Mouse (Mus musculus): ENCODE measurements at regions not wholly inside any gene's neighbourhood (a gene's known extent, or its start where the extent isn't known, plus 50 kb on each side); places are given as distances from the start of the nearest gene placed in this dataset. TPM values are rescaled to one million over a fixed set of nuclear protein-coding genes. Genes with fewer than 3 reads are reported as not detected.

GRCm38 (mm10) chr13:84063406-84063805 is 158.7 kb upstream of the Tmem161b start:
- ATAC-seq (replicated peaks; ENCODE audit: insufficient number of reproducible peaks, low FRiP score, low TSS enrichment) = no peak

GRCm38 (mm10) chr13:84064291-84064940 is 157.7 kb upstream of the Tmem161b start:
- no peak overlapping the region for H3K27ac ChIP-seq (ENCODE audit: low read depth, low read length)
- no peak overlapping the region for H3K4me2 ChIP-seq
- no peak overlapping the region for H3K4me3 ChIP-seq (ENCODE audit: low read depth, low read length)
- 72% methylated on average over 5 of the region's 5 CpGs for WGBS (ENCODE audit: insufficient replicate concordance)
- no peaks in the 10 kb centered on the region for H3K36me3 ChIP-seq (ENCODE audit: control insufficient read depth, insufficient read depth, low read length)
- H3K9ac ChIP-seq (ENCODE audit: low read depth, low read length) = no peak overlapping the region
- no peaks in the 10 kb centered on the region for H3K9me3 ChIP-seq (replicated peaks; ENCODE audit: control insufficient read depth, low read length)
- no peaks in the 10 kb centered on the region for H3K4me1 ChIP-seq (ENCODE audit: control insufficient read depth, insufficient read depth, low read length)
- ATAC-seq (replicated peaks; ENCODE audit: insufficient number of reproducible peaks, low FRiP score, low TSS enrichment) = no peak
- H3K27me3 ChIP-seq (ENCODE audit: control insufficient read depth, insufficient read depth, low read length) = no peaks in the 10 kb centered on the region

More at GRCm38 (mm10) chr13:84063406-84063805, 158.7 kb upstream of the Tmem161b start:
- H3K9me3 ChIP-seq (replicated peaks; ENCODE audit: control insufficient read depth, low read length) = no peaks in the 10 kb centered on the region
- no peak overlapping the region for H3K4me3 ChIP-seq (ENCODE audit: low read depth, low read length)
- H3K4me2 ChIP-seq = no peak overlapping the region
- H3K4me1 ChIP-seq (ENCODE audit: control insufficient read depth, insufficient read depth, low read length) = no peaks in the 10 kb centered on the region
- no peaks in the 10 kb centered on the region for H3K36me3 ChIP-seq (ENCODE audit: control insufficient read depth, insufficient read depth, low read length)
- no peaks in the 10 kb centered on the region for H3K27me3 ChIP-seq (ENCODE audit: control insufficient read depth, insufficient read depth, low read length)
- 45% methylated on average over 2 of the region's 2 CpGs for WGBS (ENCODE audit: insufficient replicate concordance)
- H3K9ac ChIP-seq (ENCODE audit: low read depth, low read length) = no peak overlapping the region
- no peak overlapping the region for H3K27ac ChIP-seq (ENCODE audit: low read depth, low read length)

DNA sequence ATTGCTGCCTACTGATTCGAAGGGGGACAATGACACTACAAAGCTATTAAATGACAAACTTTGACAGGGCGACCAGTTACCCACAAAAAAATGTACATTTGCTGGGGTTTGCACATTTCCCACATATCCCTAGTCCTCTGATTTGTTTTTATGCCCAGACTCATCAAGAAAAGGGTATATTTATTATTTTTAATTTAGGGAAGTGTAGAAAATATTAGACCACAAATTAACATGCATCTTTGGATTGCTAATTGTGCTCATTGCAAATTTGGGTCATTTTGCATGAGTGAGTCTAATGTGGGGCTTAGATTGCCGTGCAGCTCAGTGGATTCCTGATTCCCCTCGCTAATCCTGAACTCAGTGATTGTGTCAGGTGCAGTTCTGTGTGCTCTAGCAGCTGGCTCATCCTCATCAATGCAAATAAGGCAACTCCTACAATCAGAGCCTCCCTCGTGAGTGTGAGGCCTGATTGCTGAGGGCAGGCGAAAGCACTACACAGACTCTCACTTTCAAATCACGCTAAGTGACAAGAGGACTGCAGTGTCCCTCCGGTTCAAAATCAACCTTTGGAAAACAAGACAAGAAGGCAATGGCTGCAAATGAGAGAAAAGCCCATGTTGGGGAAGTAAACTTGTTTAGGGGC is 156.7 kb upstream of the Tmem161b start:
- no peaks in the 10 kb centered on the region for H3K36me3 ChIP-seq (ENCODE audit: control insufficient read depth, insufficient read depth, low read length)
- no peaks in the 10 kb centered on the region for H3K27me3 ChIP-seq (ENCODE audit: control insufficient read depth, insufficient read depth, low read length)
- H3K9me3 ChIP-seq (replicated peaks; ENCODE audit: control insufficient read depth, low read length) = no peaks in the 10 kb centered on the region
- 61% methylated on average over 8 of the region's 8 CpGs for WGBS (ENCODE audit: insufficient replicate concordance)
- no peak overlapping the region for H3K27ac ChIP-seq (ENCODE audit: low read depth, low read length)
- no peak overlapping the region for H3K4me3 ChIP-seq (ENCODE audit: low read depth, low read length)
- H3K4me1 ChIP-seq (ENCODE audit: control insufficient read depth, insufficient read depth, low read length) = no peaks in the 10 kb centered on the region
- ATAC-seq (replicated peaks; ENCODE audit: insufficient number of reproducible peaks, low FRiP score, low TSS enrichment) = no peak
- no peak overlapping the region for H3K4me2 ChIP-seq
- no peak overlapping the region for H3K9ac ChIP-seq (ENCODE audit: low read depth, low read length)

- WGBS (ENCODE audit: insufficient replicate concordance) = 57% methylated on average over 15 of the region's 15 CpGs
- ATAC-seq (replicated peaks; ENCODE audit: insufficient number of reproducible peaks, low FRiP score, low TSS enrichment) = no peak
- Histone ChIP-seq H3K4me3 (ENCODE audit: low read depth, low read length) (no peak overlapping the region), H3K36me3 (ENCODE audit: control insufficient read depth, insufficient read depth, low read length) (no peaks in the 10 kb centered on the region), H3K4me2 (no peak overlapping the region), H3K4me1 (ENCODE audit: control insufficient read depth, insufficient read depth, low read length) (no peaks in the 10 kb centered on the region), H3K27me3 (ENCODE audit: control insufficient read depth, insufficient read depth, low read length) (no peaks in the 10 kb centered on the region), H3K27ac (ENCODE audit: low read depth, low read length) (no peak overlapping the region), H3K9me3 (replicated peaks; ENCODE audit: control insufficient read depth, low read length) (no peaks in the 10 kb centered on the region), H3K9ac (ENCODE audit: low read depth, low read length) (no peak overlapping the region)
Observed at GRCm38 (mm10) chr13:84066211-84066959, 155.7 kb upstream of the Tmem161b start.

DNA sequence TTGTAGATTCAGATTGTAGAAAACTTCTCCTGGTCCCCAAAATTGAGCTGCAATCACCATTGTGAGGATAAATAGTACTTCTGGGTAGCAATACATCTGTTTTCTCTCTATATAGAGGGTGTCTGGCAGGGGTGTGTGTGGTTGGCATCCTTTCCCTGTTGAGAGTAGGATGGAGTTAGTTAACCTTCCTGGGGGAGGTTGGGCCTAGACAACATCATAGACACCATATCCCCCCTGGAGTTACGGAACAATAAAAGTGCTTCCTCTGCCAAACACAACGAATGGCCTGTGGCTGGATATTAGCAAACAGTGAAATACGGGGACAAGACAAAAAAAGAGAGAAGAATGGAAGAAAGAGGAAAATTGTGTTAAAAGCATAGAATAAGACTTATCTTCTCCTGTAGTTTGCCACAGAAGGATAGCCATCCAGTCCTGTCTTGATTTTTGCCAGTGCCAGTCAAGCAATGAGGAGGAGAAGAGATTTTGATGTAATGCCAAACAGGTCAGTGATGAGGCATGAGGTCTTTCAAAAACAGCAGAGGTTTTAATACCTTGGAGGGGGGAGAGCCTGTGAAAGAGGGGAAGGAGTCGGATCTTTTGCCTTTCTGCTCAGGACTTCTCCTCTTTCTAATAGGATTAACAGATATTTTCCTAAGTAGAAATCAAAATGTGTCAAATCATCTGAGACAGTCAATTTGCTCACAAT is 155.0 kb upstream of the Tmem161b start:
- Histone ChIP-seq H3K9ac (ENCODE audit: low read depth, low read length) (no peak overlapping the region), H3K27ac (ENCODE audit: low read depth, low read length) (no peak overlapping the region), H3K36me3 (ENCODE audit: control insufficient read depth, insufficient read depth, low read length) (no peaks in the 10 kb centered on the region), H3K4me3 (ENCODE audit: low read depth, low read length) (no peak overlapping the region), H3K27me3 (ENCODE audit: control insufficient read depth, insufficient read depth, low read length) (no peaks in the 10 kb centered on the region), H3K9me3 (replicated peaks; ENCODE audit: control insufficient read depth, low read length) (no peaks in the 10 kb centered on the region), H3K4me1 (ENCODE audit: control insufficient read depth, insufficient read depth, low read length) (no peaks in the 10 kb centered on the region), H3K4me2 (no peak overlapping the region)
- WGBS (ENCODE audit: insufficient replicate concordance) = 64% methylated on average over 4 of the region's 4 CpGs
- ATAC-seq (replicated peaks; ENCODE audit: insufficient number of reproducible peaks, low FRiP score, low TSS enrichment) = no peak

GRCm38 (mm10) chr13:84068365-84068764 is 153.7 kb upstream of the Tmem161b start:
- Histone ChIP-seq H3K36me3 (ENCODE audit: control insufficient read depth, insufficient read depth, low read length) (no peaks in the 10 kb centered on the region), H3K27me3 (ENCODE audit: control insufficient read depth, insufficient read depth, low read length) (no peaks in the 10 kb centered on the region), H3K4me1 (ENCODE audit: control insufficient read depth, insufficient read depth, low read length) (no peaks in the 10 kb centered on the region), H3K9me3 (replicated peaks; ENCODE audit: control insufficient read depth, low read length) (no peaks in the 10 kb centered on the region), H3K9ac (ENCODE audit: low read depth, low read length) (no peak overlapping the region), H3K4me3 (ENCODE audit: low read depth, low read length) (no peak overlapping the region), H3K27ac (ENCODE audit: low read depth, low read length) (no peak overlapping the region), H3K4me2 (no peak overlapping the region)
- WGBS (ENCODE audit: insufficient replicate concordance) = 49% methylated on average over 1 of the region's 1 CpGs
- no peak for ATAC-seq (replicated peaks; ENCODE audit: insufficient number of reproducible peaks, low FRiP score, low TSS enrichment)

MicroRNA genes in the stretch of these regions (microRNA counts, 519-probe panel; counts per million panel counts)
- microRNA mmu-miR-9 = 3,909 counts per million, percentile 24 among the panel's probes with 10 or more counts

Small RNAs in the stretch of these regions (microRNA-seq; reads per million reads assigned to microRNA genes)
- not detected for gene Mir9-2 (ENCODE audit: borderline number of aligned reads)

Measured in heart, embryonic 11.5 days (tissue).